Mouse (Mus musculus): ENCODE results near the gene Map3k14. TPM values are rescaled to one million over a fixed set of nuclear protein-coding genes. Genes with fewer than 3 reads are reported as not detected.

The Map3k14 gene
- polyA plus RNA-seq, 1 experiment: 49.6 TPM

DNA sequence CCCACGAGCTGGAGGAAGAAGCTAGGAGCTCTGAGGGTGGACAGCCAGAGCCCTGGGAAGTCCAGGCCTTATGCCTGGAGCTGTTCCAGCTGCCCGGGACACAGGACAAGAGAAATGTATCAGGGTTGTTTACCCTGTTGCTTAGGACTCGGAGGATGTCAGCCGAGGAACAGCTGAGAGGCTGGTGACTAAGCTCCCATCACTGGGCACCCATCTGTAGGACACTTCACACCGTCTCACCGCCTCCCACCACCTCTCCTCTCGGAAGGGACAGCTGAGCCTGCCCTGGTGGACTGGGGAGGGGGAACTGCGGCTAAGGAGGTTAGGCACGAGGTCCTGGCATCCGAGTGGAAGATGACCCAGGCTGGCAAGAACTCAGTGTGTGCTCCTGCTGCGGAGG, 31.6 kb downstream of the Map3k14 start:
- no peaks in the 10 kb centered on the region for H3K27me3 ChIP-seq (ENCODE audit: control insufficient read depth, insufficient read depth, low read length)
- no peak overlapping the region for H3K27ac ChIP-seq (ENCODE audit: insufficient read depth, low read length)
- H3K4me3 ChIP-seq (ENCODE audit: extremely low read depth, insufficient read depth, insufficient read length): no peak overlapping the region
- 88% methylated on average over 11 of the region's 11 CpGs for WGBS
- H3K36me3 ChIP-seq (ENCODE audit: control insufficient read depth, insufficient read depth, low read length): peaks cover 54% of the 10 kb centered on the region
- H3K4me1 ChIP-seq (ENCODE audit: control insufficient read depth, insufficient read depth, insufficient read length): no peaks in the 10 kb centered on the region
- DNase-seq (ENCODE audit: low read depth in 1 of 2, low spot score in 2 of 2): no peak
- no peak for TF ChIP-seq CTCF (IDR thresholded peaks at IDR 0.05; ENCODE audit: extremely low read depth, insufficient read depth, insufficient read length, insufficient replicate concordance)
- no peak for TF ChIP-seq POLR2A (IDR thresholded peaks at IDR 0.05; ENCODE audit: low read depth, low read length)

DNA sequence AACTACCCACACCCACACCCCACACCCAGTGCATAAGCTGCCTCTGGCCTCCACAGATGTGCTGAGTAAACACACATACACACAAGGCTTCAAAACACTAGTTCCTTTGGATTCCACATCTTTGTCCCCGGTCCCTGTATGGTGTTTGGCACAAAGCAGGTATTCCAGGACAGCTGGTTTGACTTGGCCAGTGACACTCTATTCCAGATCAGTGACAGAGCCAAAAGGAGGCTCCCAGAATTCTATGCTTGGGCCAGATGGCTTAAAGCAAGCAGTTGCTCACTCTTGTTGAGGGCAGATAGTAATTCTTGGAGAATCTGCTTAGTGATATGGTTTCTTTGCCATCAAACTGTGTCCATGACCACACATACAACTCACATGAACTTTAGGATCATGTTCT, 32.8 kb downstream of the Map3k14 start:
- DNase-seq (ENCODE audit: low read depth in 1 of 2, low spot score in 2 of 2): no peak
- TF ChIP-seq CTCF (IDR thresholded peaks at IDR 0.05; ENCODE audit: extremely low read depth, insufficient read depth, insufficient read length, insufficient replicate concordance) (no peak), POLR2A (IDR thresholded peaks at IDR 0.05; ENCODE audit: low read depth, low read length) (no peak)
- peaks cover 53% of the 10 kb centered on the region for H3K36me3 ChIP-seq (ENCODE audit: control insufficient read depth, insufficient read depth, low read length)

DNA sequence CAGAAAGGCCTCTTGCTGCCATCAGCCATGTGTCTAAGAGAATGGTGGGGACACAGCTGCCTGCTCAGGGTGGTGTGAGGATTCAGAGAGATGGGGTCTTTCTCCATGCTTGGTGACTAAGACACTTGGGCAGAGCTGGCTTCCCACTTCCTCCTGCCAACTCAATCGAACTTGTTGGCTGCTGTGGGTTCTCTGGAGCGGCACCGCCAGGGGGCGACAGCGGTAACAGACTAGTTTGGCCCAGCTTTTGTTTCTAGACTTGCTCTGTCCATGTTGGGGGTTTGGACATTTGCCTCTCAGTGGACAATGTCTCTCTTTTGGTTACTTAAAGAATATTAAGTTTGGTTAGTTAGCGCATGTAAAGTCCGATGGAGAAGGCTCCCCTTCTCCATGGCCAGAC, 34.3 kb downstream of the Map3k14 start:
- H3K36me3 ChIP-seq (ENCODE audit: control insufficient read depth, insufficient read depth, low read length): peaks cover 40% of the 10 kb centered on the region
- no peaks in the 10 kb centered on the region for H3K27me3 ChIP-seq (ENCODE audit: control insufficient read depth, insufficient read depth, low read length)
- H3K4me1 ChIP-seq (ENCODE audit: control insufficient read depth, insufficient read depth, insufficient read length): no peaks in the 10 kb centered on the region
- TF ChIP-seq POLR2A (IDR thresholded peaks at IDR 0.05; ENCODE audit: low read depth, low read length): no peak
- TF ChIP-seq CTCF (IDR thresholded peaks at IDR 0.05; ENCODE audit: extremely low read depth, insufficient read depth, insufficient read length, insufficient replicate concordance): peak; percentile 97
- no peak overlapping the region for H3K4me3 ChIP-seq (ENCODE audit: extremely low read depth, insufficient read depth, insufficient read length)
- DNase-seq (ENCODE audit: low read depth in 1 of 2, low spot score in 2 of 2): peak; percentile 45 to 83
- H3K27ac ChIP-seq (ENCODE audit: insufficient read depth, low read length): no peak overlapping the region
- 28% methylated on average over 7 of the region's 7 CpGs for WGBS

More for the DNA sequence above, 32.8 kb downstream of the Map3k14 start:
- H3K4me1 ChIP-seq (ENCODE audit: control insufficient read depth, insufficient read depth, insufficient read length): no peaks in the 10 kb centered on the region
- H3K27me3 ChIP-seq (ENCODE audit: control insufficient read depth, insufficient read depth, low read length): no peaks in the 10 kb centered on the region
- 91% methylated on average over 1 of the region's 1 CpGs for WGBS
- H3K27ac ChIP-seq (ENCODE audit: insufficient read depth, low read length): no peak overlapping the region
- H3K4me3 ChIP-seq (ENCODE audit: extremely low read depth, insufficient read depth, insufficient read length): no peak overlapping the region

DNA sequence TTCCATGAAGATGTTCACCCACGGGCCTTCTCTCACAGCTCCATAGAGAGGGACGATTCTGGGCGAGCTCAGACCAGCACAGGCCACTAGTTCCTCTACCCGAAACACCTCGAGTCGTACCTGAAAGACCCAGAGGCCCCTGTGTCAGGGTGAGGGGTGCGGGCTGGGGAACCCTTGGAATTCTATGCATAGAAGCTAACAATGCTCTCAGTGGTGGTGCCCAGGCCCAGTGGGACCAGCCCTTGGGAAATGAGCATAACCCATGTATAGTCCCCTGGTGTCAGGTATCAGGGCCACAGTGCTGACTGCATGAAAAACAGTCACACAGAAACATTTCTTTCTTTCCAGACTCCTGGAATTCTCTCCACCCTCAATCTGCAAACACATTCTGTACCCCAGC, 35.9 kb downstream of the Map3k14 start:
- 89% methylated on average over 7 of the region's 7 CpGs for WGBS
- DNase-seq (ENCODE audit: low read depth in 1 of 2, low spot score in 2 of 2): no peak
- Histone ChIP-seq H3K4me3 (ENCODE audit: extremely low read depth, insufficient read depth, insufficient read length) (no peak overlapping the region), H3K27me3 (ENCODE audit: control insufficient read depth, insufficient read depth, low read length) (no peaks in the 10 kb centered on the region), H3K36me3 (ENCODE audit: control insufficient read depth, insufficient read depth, low read length) (peaks cover 37% of the 10 kb centered on the region), H3K27ac (ENCODE audit: insufficient read depth, low read length) (no peak overlapping the region), H3K4me1 (ENCODE audit: control insufficient read depth, insufficient read depth, insufficient read length) (no peaks in the 10 kb centered on the region)
- TF ChIP-seq POLR2A (IDR thresholded peaks at IDR 0.05; ENCODE audit: low read depth, low read length) (no peak), CTCF (IDR thresholded peaks at IDR 0.05; ENCODE audit: extremely low read depth, insufficient read depth, insufficient read length, insufficient replicate concordance) (no peak)

DNA sequence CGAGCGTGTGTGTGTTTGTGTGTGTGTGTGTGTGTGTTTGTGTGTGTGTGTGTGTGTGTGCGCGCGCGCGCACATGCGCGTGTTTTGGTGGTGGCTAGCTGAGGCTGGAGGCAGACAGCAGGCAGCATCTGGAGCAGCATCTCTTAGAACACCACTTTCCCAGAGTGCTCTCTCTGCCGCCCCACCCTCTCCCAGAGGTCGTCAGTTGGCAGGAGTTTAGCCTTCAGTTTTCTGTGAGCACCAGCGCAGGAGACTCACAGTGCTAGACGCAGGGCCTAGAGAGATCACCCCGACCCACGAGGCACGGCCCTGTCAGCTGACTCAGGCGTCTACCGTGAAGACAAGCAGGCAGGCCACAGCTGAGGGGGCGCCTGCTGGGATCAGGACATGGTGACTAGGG, 36.6 kb downstream of the Map3k14 start:
- Histone ChIP-seq H3K27ac (ENCODE audit: insufficient read depth, low read length) (no peak overlapping the region), H3K36me3 (ENCODE audit: control insufficient read depth, insufficient read depth, low read length) (peaks cover 42% of the 10 kb centered on the region), H3K4me3 (ENCODE audit: extremely low read depth, insufficient read depth, insufficient read length) (no peak overlapping the region), H3K4me1 (ENCODE audit: control insufficient read depth, insufficient read depth, insufficient read length) (no peaks in the 10 kb centered on the region), H3K27me3 (ENCODE audit: control insufficient read depth, insufficient read depth, low read length) (no peaks in the 10 kb centered on the region)
- WGBS: 95% methylated on average over 19 of the region's 19 CpGs
- DNase-seq (ENCODE audit: low read depth in 1 of 2, low spot score in 2 of 2): no peak
- no peak for TF ChIP-seq POLR2A (IDR thresholded peaks at IDR 0.05; ENCODE audit: low read depth, low read length)
- no peak for TF ChIP-seq CTCF (IDR thresholded peaks at IDR 0.05; ENCODE audit: extremely low read depth, insufficient read depth, insufficient read length, insufficient replicate concordance)

DNA sequence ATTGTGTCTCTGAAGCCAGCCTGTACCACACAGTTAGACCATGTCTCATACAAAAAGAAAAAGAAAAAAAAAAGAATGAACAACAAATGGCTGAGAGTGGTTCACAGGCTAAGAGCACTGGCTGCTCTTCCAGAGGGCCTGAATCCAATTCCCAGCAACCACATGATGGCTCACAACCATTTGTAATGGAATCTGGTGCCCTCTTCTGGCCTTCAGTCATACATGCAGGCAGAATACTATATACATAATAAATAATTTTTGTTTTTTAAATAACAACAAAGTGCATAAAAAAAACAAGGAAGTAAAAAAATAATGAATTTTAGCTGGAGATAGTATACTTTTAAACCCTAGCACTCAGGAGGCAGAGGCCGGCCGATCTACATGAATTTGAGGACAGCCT, 37.7 kb downstream of the Map3k14 start:
- DNase-seq (ENCODE audit: low read depth in 1 of 2, low spot score in 2 of 2): no peak
- H3K4me3 ChIP-seq (ENCODE audit: extremely low read depth, insufficient read depth, insufficient read length): no peak overlapping the region
- H3K27me3 ChIP-seq (ENCODE audit: control insufficient read depth, insufficient read depth, low read length): no peaks in the 10 kb centered on the region
- H3K36me3 ChIP-seq (ENCODE audit: control insufficient read depth, insufficient read depth, low read length): peaks cover 50% of the 10 kb centered on the region
- WGBS: 96% methylated on average over 2 of the region's 2 CpGs
- H3K27ac ChIP-seq (ENCODE audit: insufficient read depth, low read length): no peak overlapping the region
- no peak for TF ChIP-seq CTCF (IDR thresholded peaks at IDR 0.05; ENCODE audit: extremely low read depth, insufficient read depth, insufficient read length, insufficient replicate concordance)
- no peak for TF ChIP-seq POLR2A (IDR thresholded peaks at IDR 0.05; ENCODE audit: low read depth, low read length)
- no peaks in the 10 kb centered on the region for H3K4me1 ChIP-seq (ENCODE audit: control insufficient read depth, insufficient read depth, insufficient read length)

DNA sequence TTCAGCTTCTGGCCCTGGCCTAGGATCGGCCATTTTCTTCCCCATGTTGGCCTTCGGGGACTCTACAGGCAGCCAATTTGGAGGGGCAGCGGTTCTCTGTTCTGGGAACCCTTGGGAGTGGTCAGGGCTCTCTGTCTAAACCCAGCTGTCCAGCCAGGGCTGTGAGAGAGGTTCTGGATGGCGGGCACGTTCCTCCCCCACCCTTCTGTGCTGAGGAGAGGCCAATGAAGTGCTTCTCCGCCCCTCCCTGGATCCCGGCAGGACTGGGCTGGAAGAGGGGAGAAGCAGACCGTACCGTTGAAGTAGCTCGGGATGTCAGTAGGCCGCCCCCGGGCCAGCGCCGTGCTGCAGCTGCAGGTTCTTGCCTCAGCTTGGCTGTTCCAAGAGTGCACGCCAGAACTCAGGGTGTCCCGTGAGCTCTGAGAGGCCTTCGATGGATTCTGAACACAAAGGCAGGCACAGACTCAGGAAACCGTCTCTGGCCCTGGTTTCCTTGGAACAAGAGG, 43.3 kb downstream of the Map3k14 start:
- TF ChIP-seq CTCF (IDR thresholded peaks at IDR 0.05; ENCODE audit: extremely low read depth, insufficient read depth, insufficient read length, insufficient replicate concordance) (no peak), POLR2A (IDR thresholded peaks at IDR 0.05; ENCODE audit: low read depth, low read length) (no peak)
- Histone ChIP-seq H3K4me3 (ENCODE audit: extremely low read depth, insufficient read depth, insufficient read length) (no peak overlapping the region), H3K36me3 (ENCODE audit: control insufficient read depth, insufficient read depth, low read length) (peaks cover 53% of the 10 kb centered on the region), H3K27ac (ENCODE audit: insufficient read depth, low read length) (no peak overlapping the region), H3K27me3 (ENCODE audit: control insufficient read depth, insufficient read depth, low read length) (no peaks in the 10 kb centered on the region), H3K4me1 (ENCODE audit: control insufficient read depth, insufficient read depth, insufficient read length) (no peaks in the 10 kb centered on the region)
- WGBS: 89% methylated on average over 18 of the region's 18 CpGs
- DNase-seq (ENCODE audit: low read depth in 1 of 2, low spot score in 2 of 2): no peak

Data from spleen, adult 2 months (tissue).